Mouse (Mus musculus) small intestine, adult 2 months (tissue): ENCODE measurements around the gene Gm11733.

Source experiments
- CTCF ChIP-seq: fragments of 200-500 bp; IDR thresholded peaks from 2 replicates; pipeline ENCODE4 v1.5.1; 2012; ENCODE audit warnings: low read depth, mild to moderate bottlenecking, control low read depth, inconsistent platforms, low read length, moderate library complexity, mixed read lengths; ENCODE audit not compliant: insufficient replicate concordance, insufficient read length; ENCODE audit errors: extremely low read depth
- POLR2A ChIP-seq: fragments of 200-500 bp; IDR thresholded peaks from 2 replicates; pipeline ENCODE4 v1.6.1; 2012; ENCODE audit warnings: low read depth, mild to moderate bottlenecking, control low read depth, inconsistent platforms, low read length, moderate library complexity

DNA sequence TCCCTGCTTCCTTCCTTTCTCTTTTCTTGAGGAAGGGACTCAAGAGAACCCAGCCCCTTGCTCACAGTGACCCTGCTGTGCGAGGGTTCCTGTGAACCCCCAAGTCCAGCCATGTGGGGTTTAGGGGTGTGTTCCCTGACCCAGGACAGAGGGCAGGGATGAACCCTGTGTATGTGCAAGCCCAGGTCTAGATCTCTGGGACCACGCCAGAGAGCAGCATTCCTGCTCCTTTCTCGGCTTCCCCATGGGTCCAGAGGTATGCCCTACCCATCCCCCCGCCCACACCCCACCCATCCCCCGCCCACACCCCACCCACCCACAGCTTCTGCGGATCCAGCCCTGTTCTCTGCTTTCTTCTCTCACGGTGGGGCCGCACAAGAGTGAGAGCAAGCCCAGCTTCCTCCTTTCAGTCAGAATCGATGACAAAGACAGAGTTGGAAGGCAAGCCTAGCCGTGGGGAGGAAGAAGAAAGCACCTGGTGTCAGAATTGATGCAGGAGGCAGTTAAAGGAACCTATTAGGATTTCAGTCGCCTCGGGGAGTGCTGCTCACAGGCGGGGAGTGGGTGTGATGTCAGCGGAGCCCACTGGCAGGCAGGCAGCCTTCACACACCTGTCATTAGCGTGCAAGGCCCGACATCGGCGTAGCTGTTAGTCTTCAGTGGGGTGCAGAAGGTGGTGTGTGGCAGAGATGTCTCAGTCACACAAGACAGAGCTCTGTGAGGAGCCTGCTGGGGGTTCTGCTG lies 41.6 kb downstream of the Gm11733 start:
- TF ChIP-seq CTCF = no peak
- TF ChIP-seq POLR2A = no peak
